29 mouse cellular contexts compared by ENCODE assay signal in genomic region chr2:148542340-148542739, GRCm38 (mm10).
DNase-seq lines count a peak whose midpoint lies in the region; ATAC-seq and TF ChIP-seq lines count a peak whose summit lies in the region.
"Had no signal": no experiment of that assay in that cellular context is flagged by ENCODE, and none has a peak within 500 bp of the region (broad histone marks: within the 10 kb centered on the region; RNA-seq: fewer than 3 reads in every experiment).

No protein-coding gene starts in this region.

- H3K4me1 ChIP-seq in limb, embryonic 14.5 days (ENCODE audit: control insufficient read depth, insufficient read depth, low read length), result no peaks in the 10 kb centered on the region
- no peaks in the 10 kb centered on the region for H3K4me1 ChIP-seq in limb, embryonic 10.5 days
- H3K4me1 ChIP-seq in lung, embryonic 16.5 days (replicated peaks; ENCODE audit: control insufficient read depth, insufficient read depth, low read length), result peaks cover 9% of the 10 kb centered on the region; the same call in 1 of the 2 replicates
- H3K4me1 ChIP-seq: embryonic facial prominence, embryonic 10.5 days; forebrain, embryonic 13.5 days; heart, embryonic 10.5 days; hindbrain, embryonic 15.5 days had no signal

- 0 out of 2 replicates have a peak overlapping the region, but pooled peaks have one; percentile 13 for H3K27ac ChIP-seq in limb, embryonic 14.5 days (replicated peaks; ENCODE audit: low read depth, low read length)
- H3K27ac ChIP-seq in limb, embryonic 10.5 days, result no peak overlapping the region
- H3K27ac ChIP-seq in lung, embryonic 16.5 days (ENCODE audit: low read length), result peak overlapping the region; percentile 43; the same call in 1 of the 2 replicates
- H3K27ac ChIP-seq: embryonic facial prominence, embryonic 10.5 days; embryonic facial prominence, embryonic 13.5 days; forebrain, embryonic 13.5 days; heart, adult 2 months; heart, embryonic 10.5 days; heart, embryonic 13.5 days; hindbrain, embryonic 15.5 days had no signal

- no peak overlapping the region for H3K4me3 ChIP-seq in limb, embryonic 14.5 days (replicated peaks; ENCODE audit: low read length)
- no peak overlapping the region for H3K4me3 ChIP-seq in limb, embryonic 10.5 days
- no peak overlapping the region for H3K4me3 ChIP-seq in lung, embryonic 16.5 days (ENCODE audit: low read length)
- H3K4me3 ChIP-seq: embryonic facial prominence, embryonic 10.5 days; embryonic facial prominence, embryonic 13.5 days; erythroblast, embryonic 14.5 days; forebrain, embryonic 13.5 days; heart, adult 2 months; heart, embryonic 10.5 days; heart, embryonic 13.5 days; hindbrain, embryonic 15.5 days had no signal

- no peaks in the 10 kb centered on the region for H3K27me3 ChIP-seq in limb, embryonic 14.5 days (ENCODE audit: control insufficient read depth, insufficient read depth, low read length)
- no peaks in the 10 kb centered on the region for H3K27me3 ChIP-seq in limb, embryonic 10.5 days (ENCODE audit: low read depth, poor library complexity, severe bottlenecking)
- no peaks in the 10 kb centered on the region for H3K27me3 ChIP-seq in lung, embryonic 16.5 days (ENCODE audit: control insufficient read depth, insufficient read depth, low read depth, low read length)
- H3K27me3 ChIP-seq: embryonic facial prominence, embryonic 13.5 days; forebrain, embryonic 13.5 days; heart, embryonic 13.5 days; hindbrain, embryonic 15.5 days; Patski had no signal

- no peak overlapping the region for H3K4me2 ChIP-seq in limb, embryonic 14.5 days (replicated peaks; ENCODE audit: low read depth, low read length, severe bottlenecking)
- H3K4me2 ChIP-seq in lung, embryonic 16.5 days (ENCODE audit: low read depth, low read length), result no peak overlapping the region
- H3K4me2 ChIP-seq: embryonic facial prominence, embryonic 13.5 days; forebrain, embryonic 13.5 days; heart, embryonic 13.5 days; hindbrain, embryonic 15.5 days had no signal

- no peak overlapping the region for H3K9ac ChIP-seq in limb, embryonic 14.5 days (ENCODE audit: low read depth, low read length, severe bottlenecking)
- no peak overlapping the region for H3K9ac ChIP-seq in lung, embryonic 16.5 days (ENCODE audit: low read length)
- H3K9ac ChIP-seq: embryonic facial prominence, embryonic 13.5 days; forebrain, embryonic 13.5 days; heart, embryonic 13.5 days; hindbrain, embryonic 15.5 days had no signal

- no peak for DNase-seq in limb, embryonic 14.5 days (ENCODE audit: low spot score)
- DNase-seq in limb, embryonic 10.5 days (ENCODE audit: low spot score), result no peak
- no peak for DNase-seq in lung, postnatal 10 days
- peak; percentile 36 for DNase-seq in Muller cell, postnatal 12 days (ENCODE audit: inconsistent ontology term)
- peak; percentile 13 for DNase-seq in telencephalon, adult 2 months (ENCODE audit: low read depth, low spot score)
- no peak for DNase-seq in cerebellum, adult 9-11 months
- DNase-seq: adrenal gland, postnatal 10 days; adrenal gland, postnatal 36 days; cerebellum, adult 11 months; cerebellum, adult 2 months; cerebellum, postnatal 10 days; cerebellum, postnatal 36 days; embryo, embryonic 11 days; gastrocnemius, postnatal 10 days; gastrocnemius, postnatal 36 days; heart, adult 2 months; heart, postnatal 14 days; heart, postnatal 4 days had no signal

- H3K9me3 ChIP-seq in limb, embryonic 14.5 days (ENCODE audit: control insufficient read depth, low read length), result no peaks in the 10 kb centered on the region
- H3K9me3 ChIP-seq in limb, embryonic 10.5 days (replicated peaks), result no peaks in the 10 kb centered on the region
- no peaks in the 10 kb centered on the region for H3K9me3 ChIP-seq in lung, embryonic 16.5 days (ENCODE audit: control insufficient read depth, low read length)
- H3K9me3 ChIP-seq: embryonic facial prominence, embryonic 10.5 days; embryonic facial prominence, embryonic 13.5 days; forebrain, embryonic 13.5 days; heart, embryonic 10.5 days; heart, embryonic 13.5 days; hindbrain, embryonic 15.5 days had no signal

- no peaks in the 10 kb centered on the region for H3K36me3 ChIP-seq in limb, embryonic 14.5 days (ENCODE audit: control insufficient read depth, insufficient read depth, low read length)
- H3K36me3 ChIP-seq in limb, embryonic 10.5 days, result no peaks in the 10 kb centered on the region
- H3K36me3 ChIP-seq in lung, embryonic 16.5 days (ENCODE audit: control insufficient read depth, insufficient read depth, low read length), result no peaks in the 10 kb centered on the region
- H3K36me3 ChIP-seq: embryonic facial prominence, embryonic 10.5 days; embryonic facial prominence, embryonic 13.5 days; heart, embryonic 10.5 days; heart, embryonic 13.5 days; hindbrain, embryonic 15.5 days had no signal

- TF ChIP-seq POLR2A in limb, embryonic 14.5 days (IDR thresholded peaks at IDR 0.05; ENCODE audit: borderline replicate concordance, extremely low read depth, insufficient read depth, insufficient read length), result no peak

- ATAC-seq in limb, embryonic 14.5 days (ENCODE audit: low FRiP score, low read depth), result no peak
- peak; percentile 84 for ATAC-seq in lung, embryonic 16.5 days (ENCODE audit: low read depth)
- ATAC-seq: CD4-positive, CD25-positive, alpha-beta regulatory T cell, adult 4 months; forebrain, embryonic 13.5 days; forebrain, embryonic 16.5 days; Patski had no signal

Comparison
In these comparisons a context has a peak if more than half of its experiments do, and no peak if none do; other contexts are left out.
1. DNase-seq: peak in Muller cell, postnatal 12 days (single experiment) and telencephalon, adult 2 months (single experiment); none in limb, embryonic 14.5 days (single experiment), limb, embryonic 10.5 days (single experiment), lung, postnatal 10 days (single experiment) and cerebellum, adult 9-11 months (single experiment).